Mouse (Mus musculus) hindbrain, embryonic 13.5 days (tissue): ENCODE measurements around the gene Enpp6. TPM values are rescaled to one million over a fixed set of nuclear protein-coding genes. Genes with fewer than 3 reads are reported as not detected.

Source experiments
- ATAC-seq: fragments of 200-750 bp; cut with Nextera tagmentation; 2 replicates; pipeline ENCODE4 v1.8.0; 2017; ENCODE audit warnings: moderate TSS enrichment; ENCODE audit not compliant: low FRiP score
- H3K27ac ChIP-seq: fragments of 300-500 bp; sonication (generic); 2 replicates; pipeline ENCODE4 v1.5.1; 2015; ENCODE audit warnings: inconsistent platforms, mild to moderate bottlenecking, moderate library complexity
- H3K27me3 ChIP-seq: fragments of 300-500 bp; sonication (generic); 2 replicates; pipeline ENCODE4 v1.6.1; 2015; ENCODE audit warnings: mild to moderate bottlenecking, inconsistent platforms
- H3K36me3 ChIP-seq: fragments of 300-500 bp; sonication (generic); 2 replicates; pipeline ENCODE4 v1.6.1; 2015; ENCODE audit warnings: mild to moderate bottlenecking, inconsistent platforms
- H3K4me1 ChIP-seq: fragments of 300-500 bp; sonication (generic); replicated peaks from 2 replicates; pipeline ENCODE4 v1.6.1; 2015; ENCODE audit warnings: inconsistent platforms
- H3K4me2 ChIP-seq: fragments of 300-500 bp; sonication (generic); 2 replicates; pipeline ENCODE4 v1.6.1; 2015; ENCODE audit warnings: inconsistent platforms, mild to moderate bottlenecking, moderate library complexity
- H3K4me3 ChIP-seq: fragments of 300-500 bp; sonication (generic); 2 replicates; pipeline ENCODE4 v1.5.1; 2015; ENCODE audit warnings: mild to moderate bottlenecking, inconsistent platforms
- H3K9ac ChIP-seq: fragments of 300-500 bp; sonication (generic); 2 replicates; pipeline ENCODE4 v1.6.1; 2015; ENCODE audit warnings: mild to moderate bottlenecking, inconsistent platforms
- H3K9me3 ChIP-seq: fragments of 300-500 bp; sonication (generic); 2 replicates; pipeline ENCODE4 v1.6.1; 2016; ENCODE audit warnings: inconsistent platforms
- WGBS: fragments of 180-500 bp; shearing (Covaris S2); methylation state at CpG from one replicate; pipeline ENCODE4 v1.1.7; 2015; 5-methylcytosine and 5-hydroxymethylcytosine counted together
- polyA plus RNA-seq: library from polyadenylated mRNA; unstranded; fragments of >200 nt; fragmentation: Nextera tagmentation; extraction: Ambion mirVana; gene quantifications from 2 replicates; pipeline ENCODE4 v1.2.1, GENCODE M21; 2015

The Enpp6 gene
- 0.18 and 0.34 TPM in 2 replicates for polyA plus RNA-seq

DNA sequence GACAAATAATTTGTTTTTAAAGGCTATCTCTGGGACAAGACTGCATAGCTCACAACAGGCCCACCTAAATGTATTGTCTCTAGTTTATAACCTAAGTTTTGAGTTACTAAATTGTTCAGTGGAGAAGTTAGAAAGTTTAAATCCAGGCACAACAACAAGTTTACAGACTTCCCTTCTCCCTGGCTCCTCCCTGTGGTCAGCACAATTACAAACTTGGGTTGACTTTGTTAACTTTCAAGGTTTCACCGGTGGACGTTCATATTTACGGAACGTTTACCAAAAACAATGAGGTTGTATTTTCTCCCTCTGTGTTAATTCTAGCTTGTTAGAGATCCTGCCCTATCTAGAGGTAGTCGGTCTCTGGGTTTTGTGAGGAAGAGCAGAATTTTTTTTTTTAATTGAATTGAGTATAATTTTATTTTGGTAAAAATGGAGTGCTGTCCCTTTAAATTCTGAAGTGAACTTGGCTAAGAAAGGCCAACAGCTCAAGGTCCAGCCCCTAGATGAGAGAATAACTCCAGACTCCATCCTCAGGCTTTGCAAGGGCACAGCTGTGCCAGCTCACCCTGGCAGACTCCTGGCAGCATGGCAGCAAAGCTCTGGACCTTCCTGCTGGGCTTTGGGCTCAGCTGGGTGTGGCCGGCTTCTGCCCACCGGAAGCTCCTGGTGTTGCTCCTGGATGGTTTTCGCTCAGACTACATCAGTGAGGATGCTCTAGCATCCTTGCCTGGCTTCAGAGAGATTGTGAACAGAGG, at the start of gene Enpp6:
Gene Enpp6, plus strand, starts transcription at position 502 of the 755 bp plus-strand sequence.
- H3K9me3 ChIP-seq = no peaks in the 10 kb centered on the region
- no peaks in the 10 kb centered on the region for H3K27me3 ChIP-seq
- H3K36me3 ChIP-seq = no peaks in the 10 kb centered on the region
- H3K4me3 ChIP-seq = no peak within 1 kb of the TSS
- ATAC-seq = no peak
- H3K4me1 ChIP-seq = peaks cover 9% of the 10 kb centered on the region
- no peak within 1 kb of the TSS for H3K9ac ChIP-seq
- WGBS = 84% methylated on average over 8 of the region's 8 CpGs
- H3K27ac ChIP-seq = no peak within 1 kb of the TSS
- H3K4me2 ChIP-seq = no peak within 1 kb of the TSS

DNA sequence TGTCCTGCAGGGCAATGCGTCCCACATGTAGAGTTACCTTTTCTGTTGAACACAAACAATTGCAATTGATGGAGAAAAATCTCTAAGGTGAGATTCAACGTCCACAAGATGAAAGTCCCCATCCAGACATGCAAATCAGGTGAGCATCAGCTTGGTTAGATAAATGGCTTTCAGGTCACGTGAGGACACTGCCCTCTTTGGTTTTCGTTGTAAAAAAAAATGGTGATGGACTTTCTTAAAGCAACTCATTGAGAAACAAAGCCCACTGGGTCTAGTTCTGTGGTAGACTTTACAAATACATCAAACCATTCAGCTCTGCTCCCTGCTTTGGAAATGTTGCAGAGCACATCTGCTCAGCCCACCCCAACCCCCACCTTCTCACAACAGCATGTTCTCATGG, 48.5 kb upstream of the Enpp6 start:
- H3K4me1 ChIP-seq = peaks cover 3% of the 10 kb centered on the region; the same call in 1 of the 2 replicates

DNA sequence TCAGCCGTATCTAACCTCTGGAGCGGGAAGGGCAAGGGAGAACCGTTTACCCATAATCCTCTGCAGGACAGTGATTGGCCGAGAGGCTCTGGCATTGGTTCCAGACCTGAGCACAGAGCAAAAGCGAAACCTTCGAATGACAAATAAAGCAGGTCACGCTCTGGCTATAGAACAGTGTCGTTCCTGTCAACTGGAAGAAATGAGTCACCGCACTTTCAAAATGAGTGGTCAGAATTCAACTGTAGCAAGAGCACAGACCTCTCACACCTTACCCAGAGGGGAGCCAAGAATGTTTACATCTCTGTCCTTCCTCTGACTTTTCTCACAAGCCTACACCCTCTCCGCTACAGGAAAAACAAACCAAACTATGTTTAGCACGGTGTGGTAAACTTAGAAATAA, 45.4 kb upstream of the Enpp6 start:
- no peak overlapping the region for H3K4me2 ChIP-seq
- ATAC-seq = no peak
- H3K27ac ChIP-seq = no peak overlapping the region
- no peaks in the 10 kb centered on the region for H3K27me3 ChIP-seq
- H3K36me3 ChIP-seq = no peaks in the 10 kb centered on the region
- WGBS = 61% methylated on average over 11 of the region's 11 CpGs
- H3K4me3 ChIP-seq = no peak overlapping the region
- no peaks in the 10 kb centered on the region; the same call in 1 of the 2 replicates for H3K9me3 ChIP-seq
- H3K9ac ChIP-seq = no peak overlapping the region
- no peaks in the 10 kb centered on the region; the same call in 1 of the 2 replicates for H3K4me1 ChIP-seq

More for the DNA sequence above, 48.5 kb upstream of the Enpp6 start:
- no peak for ATAC-seq
- H3K27me3 ChIP-seq = no peaks in the 10 kb centered on the region
- H3K9ac ChIP-seq = no peak overlapping the region
- WGBS = 76% methylated on average over 4 of the region's 4 CpGs
- H3K4me2 ChIP-seq = no peak overlapping the region
- H3K4me3 ChIP-seq = no peak overlapping the region
- H3K9me3 ChIP-seq = no peaks in the 10 kb centered on the region; the same call in 1 of the 2 replicates
- no peak overlapping the region for H3K27ac ChIP-seq
- H3K36me3 ChIP-seq = no peaks in the 10 kb centered on the region

DNA sequence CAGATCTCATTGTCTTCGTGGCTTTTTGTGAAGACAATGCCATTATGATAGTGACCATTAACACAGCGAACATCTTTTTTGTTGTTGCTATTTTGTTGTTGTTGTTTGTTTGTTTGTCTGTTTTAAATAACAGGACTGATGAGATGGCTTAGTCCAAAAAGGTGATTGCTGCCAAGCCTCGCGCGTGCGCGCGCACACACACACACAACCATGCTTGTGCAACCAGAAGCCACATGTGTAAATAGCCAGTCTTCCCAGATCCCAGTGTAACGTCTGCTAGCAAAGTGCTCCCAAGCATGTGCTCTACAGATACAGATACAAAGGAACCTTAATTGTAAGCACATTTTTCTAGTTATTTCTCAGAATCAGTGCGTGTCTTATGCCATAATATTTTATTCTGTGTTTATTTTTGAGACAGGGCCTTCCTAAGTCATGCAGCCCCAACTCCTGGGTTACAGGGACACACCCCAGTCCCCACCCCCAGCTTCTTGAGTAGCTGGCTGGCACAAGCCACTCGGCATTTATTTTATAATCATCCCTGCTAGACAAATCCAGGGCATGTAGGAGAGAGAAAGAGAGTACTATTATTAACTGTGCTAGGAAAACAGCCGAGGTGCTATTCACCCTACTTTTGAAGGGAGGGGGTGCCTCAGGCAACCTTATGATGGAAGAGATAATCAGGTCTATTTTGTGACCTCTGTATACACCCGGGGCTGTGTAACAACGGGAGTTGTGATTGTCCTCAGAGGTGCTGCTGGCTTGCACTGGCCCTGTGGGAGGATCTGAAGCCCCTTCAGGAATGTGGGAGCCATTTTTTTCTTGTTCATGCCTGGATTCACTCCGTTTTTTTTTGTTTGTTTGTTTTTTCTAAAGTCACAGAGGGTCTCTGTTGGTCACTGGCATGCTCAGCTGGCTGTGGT, 44.7 kb upstream of the Enpp6 start:
- Histone ChIP-seq H3K9ac (no peak overlapping the region), H3K27ac (no peak overlapping the region), H3K4me1 (no peaks in the 10 kb centered on the region; the same call in 1 of the 2 replicates), H3K36me3 (no peaks in the 10 kb centered on the region), H3K4me3 (no peak overlapping the region), H3K27me3 (no peaks in the 10 kb centered on the region), H3K4me2 (no peak overlapping the region), H3K9me3 (no peaks in the 10 kb centered on the region; the same call in 1 of the 2 replicates)
- WGBS = 71% methylated on average over 15 of the region's 15 CpGs
- ATAC-seq = no peak

DNA sequence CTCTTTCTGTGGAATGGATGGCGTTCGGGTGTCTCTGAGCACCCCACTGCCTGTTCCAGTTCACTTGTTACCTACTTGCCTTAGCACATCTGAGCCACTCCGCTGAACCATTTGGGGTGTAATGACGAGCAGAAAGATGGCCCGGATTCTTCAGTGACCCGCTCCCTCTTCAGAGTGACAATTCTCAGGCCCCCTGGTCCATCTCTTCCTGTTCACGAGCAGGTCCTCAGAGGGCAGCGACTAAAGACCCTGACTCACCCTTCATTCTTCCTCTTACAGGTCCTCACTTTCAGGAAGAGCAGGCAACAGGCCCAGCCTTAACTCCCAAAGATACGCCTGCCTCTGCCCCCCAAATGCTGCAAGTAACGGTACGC, 44.0 kb upstream of the Enpp6 start:
- Histone ChIP-seq H3K36me3 (no peaks in the 10 kb centered on the region), H3K9me3 (no peaks in the 10 kb centered on the region; the same call in 1 of the 2 replicates), H3K27ac (no peak overlapping the region), H3K4me1 (no peaks in the 10 kb centered on the region; the same call in 1 of the 2 replicates), H3K9ac (no peak overlapping the region), H3K4me2 (no peak overlapping the region), H3K27me3 (no peaks in the 10 kb centered on the region), H3K4me3 (no peak overlapping the region)
- 79% methylated on average over 11 of the region's 11 CpGs for WGBS
- no peak for ATAC-seq

DNA sequence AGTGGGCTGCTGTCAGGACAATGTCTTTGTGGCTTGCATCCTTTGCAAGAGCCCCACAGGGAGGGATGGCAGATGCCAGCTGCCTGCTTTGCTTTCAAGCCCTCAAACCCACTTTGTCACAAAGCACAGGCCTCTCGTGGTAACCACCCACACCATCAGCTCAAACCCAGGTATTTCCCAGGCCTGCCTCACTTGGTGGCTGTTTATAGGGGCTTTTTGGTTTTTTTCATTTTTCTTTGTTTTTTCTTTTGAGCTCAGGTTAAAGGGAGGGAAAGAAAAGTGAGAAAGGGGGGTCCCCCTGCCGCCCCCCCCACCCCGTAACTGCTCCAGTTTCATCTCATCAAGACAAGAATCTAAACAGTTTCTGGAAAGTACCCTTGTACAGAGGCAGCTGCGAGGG, 43.4 kb upstream of the Enpp6 start:
- no peaks in the 10 kb centered on the region for H3K27me3 ChIP-seq
- no peak overlapping the region for H3K4me2 ChIP-seq
- H3K36me3 ChIP-seq = no peaks in the 10 kb centered on the region
- WGBS = 84% methylated on average over 4 of the region's 4 CpGs
- H3K9me3 ChIP-seq = no peaks in the 10 kb centered on the region; the same call in 1 of the 2 replicates
- H3K4me1 ChIP-seq = peaks cover 2% of the 10 kb centered on the region; the same call in 1 of the 2 replicates
- H3K4me3 ChIP-seq = no peak overlapping the region
- no peak overlapping the region for H3K27ac ChIP-seq
- ATAC-seq = no peak
- no peak overlapping the region for H3K9ac ChIP-seq

DNA sequence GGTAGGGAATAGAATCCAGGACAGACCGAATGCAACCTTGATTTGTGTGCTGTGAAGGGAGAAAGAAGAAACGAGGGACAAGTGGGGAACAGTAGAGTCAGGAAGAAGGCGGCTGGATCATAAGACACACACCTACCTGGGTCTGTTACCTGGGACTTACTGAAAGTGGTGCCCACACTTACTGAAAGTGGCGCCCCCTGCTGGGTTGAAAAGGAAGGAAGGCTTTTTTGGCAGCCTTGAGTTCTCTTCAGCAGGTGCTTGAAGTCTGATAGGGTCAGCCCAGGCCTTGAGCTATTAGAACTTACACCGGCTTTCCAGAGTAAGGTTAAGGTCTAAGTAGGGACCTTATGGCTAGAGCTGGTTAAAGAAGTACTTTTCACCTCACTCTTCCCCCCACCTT, 40.5 kb upstream of the Enpp6 start:
- Histone ChIP-seq H3K4me2 (no peak overlapping the region), H3K9ac (no peak overlapping the region), H3K27ac (no peak overlapping the region), H3K27me3 (no peaks in the 10 kb centered on the region), H3K9me3 (no peaks in the 10 kb centered on the region), H3K4me3 (no peak overlapping the region), H3K4me1 (peaks cover 5% of the 10 kb centered on the region; the same call in 1 of the 2 replicates), H3K36me3 (no peaks in the 10 kb centered on the region)
- no peak for ATAC-seq
- WGBS = 77% methylated on average over 5 of the region's 5 CpGs

DNA sequence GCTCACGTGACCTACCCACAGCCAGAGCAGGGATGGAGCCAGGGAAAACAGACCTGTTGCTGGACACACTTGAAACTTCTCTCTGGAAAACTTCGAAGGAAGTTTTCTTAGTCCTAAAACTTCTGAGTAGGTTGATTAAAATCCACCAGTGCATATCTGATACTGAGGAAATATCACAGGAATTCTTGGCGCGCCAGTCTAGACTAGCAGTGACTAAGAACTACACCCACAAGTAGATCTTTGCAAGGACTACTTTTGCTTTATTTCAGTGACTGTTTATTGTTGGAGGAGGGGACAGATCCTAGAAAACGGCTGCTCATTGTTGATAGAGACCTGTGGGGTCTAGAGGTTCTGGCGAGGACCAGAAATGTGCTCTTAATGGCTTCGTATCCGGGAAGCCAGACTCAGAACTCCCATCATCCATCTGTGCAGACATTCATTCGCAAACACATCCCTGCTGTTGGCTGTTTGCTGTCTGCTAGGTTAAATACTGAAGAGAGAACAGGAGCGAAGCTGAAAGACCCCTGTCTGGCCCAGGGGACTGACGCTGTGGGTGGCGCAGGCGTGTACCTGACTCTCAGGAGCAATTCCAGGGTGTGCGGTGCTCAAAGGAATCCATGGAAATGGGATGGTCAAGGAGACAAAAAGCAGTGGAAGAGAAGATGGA, 38.5 kb upstream of the Enpp6 start:
- H3K4me2 ChIP-seq = no peak overlapping the region
- no peaks in the 10 kb centered on the region for H3K36me3 ChIP-seq
- no peaks in the 10 kb centered on the region for H3K27me3 ChIP-seq
- no peak overlapping the region for H3K27ac ChIP-seq
- WGBS = 78% methylated on average over 14 of the region's 14 CpGs
- H3K9me3 ChIP-seq = no peaks in the 10 kb centered on the region
- ATAC-seq = no peak
- no peak overlapping the region for H3K9ac ChIP-seq
- H3K4me3 ChIP-seq = no peak overlapping the region
- 0 out of 2 replicates have a peak, but pooled peaks cover 5% of the 10 kb centered on the region for H3K4me1 ChIP-seq

DNA sequence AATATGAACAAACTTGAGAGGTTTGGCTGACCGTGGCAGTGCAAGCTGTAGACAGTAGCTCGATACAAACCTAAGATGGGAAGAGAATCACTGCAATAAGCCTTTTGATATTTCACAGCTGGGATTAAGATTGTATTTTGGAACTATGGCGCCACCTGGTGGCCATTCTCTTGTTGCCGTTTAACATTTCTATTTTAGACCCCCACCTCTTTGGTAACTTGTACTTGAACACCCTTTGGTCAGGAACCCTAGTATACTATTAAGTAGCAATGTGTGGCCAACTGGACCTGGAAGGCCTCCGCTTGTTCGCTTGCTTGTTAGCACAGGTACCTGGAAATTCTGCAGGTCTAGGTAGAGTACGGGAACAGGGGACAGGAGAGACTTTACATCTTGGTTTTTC, 33.2 kb upstream of the Enpp6 start:
- ATAC-seq = peak; percentile 49
- H3K27me3 ChIP-seq = no peaks in the 10 kb centered on the region
- no peak overlapping the region for H3K4me3 ChIP-seq
- 19% methylated on average over 7 of the region's 7 CpGs for WGBS
- no peak overlapping the region for H3K27ac ChIP-seq
- H3K36me3 ChIP-seq = no peaks in the 10 kb centered on the region
- 0 out of 2 replicates have a peak, but pooled peaks cover 2% of the 10 kb centered on the region for H3K4me1 ChIP-seq
- no peak overlapping the region for H3K4me2 ChIP-seq
- H3K9me3 ChIP-seq = no peaks in the 10 kb centered on the region
- no peak overlapping the region for H3K9ac ChIP-seq

DNA sequence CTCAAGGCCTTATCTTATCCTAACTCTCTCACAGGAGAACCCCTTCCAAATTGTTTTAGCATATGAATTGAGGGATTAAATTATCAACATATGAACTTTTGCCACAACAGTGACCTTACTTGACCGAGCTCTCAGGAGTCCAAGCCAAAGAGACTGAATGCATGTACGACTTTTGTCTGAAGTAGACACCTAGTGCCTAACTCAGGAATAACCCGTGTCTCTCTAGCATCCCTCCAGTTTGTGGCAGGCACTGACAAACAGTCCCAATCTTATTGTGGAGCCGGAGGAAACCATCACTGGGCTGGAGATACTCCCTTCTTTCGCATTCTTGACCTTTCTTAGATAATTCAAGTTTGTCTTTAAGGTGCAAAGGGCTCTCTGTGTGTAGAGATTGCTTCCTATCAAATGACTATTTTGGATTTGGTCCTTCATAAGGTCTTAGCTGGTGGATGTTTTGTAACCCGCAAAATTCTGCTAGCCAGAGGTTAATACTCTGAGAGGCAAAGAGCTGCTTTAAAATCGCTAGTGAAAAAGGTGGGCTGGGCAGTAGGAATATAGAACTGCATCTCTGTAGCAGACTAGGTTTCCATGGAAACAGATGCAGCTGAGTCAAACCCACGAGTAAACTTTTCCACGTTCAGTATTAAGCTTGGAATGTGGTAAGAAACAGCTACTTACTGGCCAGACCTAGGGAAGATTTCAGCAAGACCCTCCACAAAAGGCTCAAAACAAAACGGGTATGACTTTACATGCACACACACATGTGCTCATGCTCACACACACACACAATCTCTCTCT, 23.9 kb upstream of the Enpp6 start:
- H3K4me3 ChIP-seq = no peak overlapping the region
- no peak overlapping the region for H3K27ac ChIP-seq
- no peak for ATAC-seq
- H3K27me3 ChIP-seq = no peaks in the 10 kb centered on the region
- no peaks in the 10 kb centered on the region for H3K36me3 ChIP-seq
- no peak overlapping the region for H3K4me2 ChIP-seq
- 48% methylated on average over 10 of the region's 10 CpGs for WGBS
- H3K9ac ChIP-seq = no peak overlapping the region
- H3K4me1 ChIP-seq = peaks cover 9% of the 10 kb centered on the region
- no peaks in the 10 kb centered on the region for H3K9me3 ChIP-seq

DNA sequence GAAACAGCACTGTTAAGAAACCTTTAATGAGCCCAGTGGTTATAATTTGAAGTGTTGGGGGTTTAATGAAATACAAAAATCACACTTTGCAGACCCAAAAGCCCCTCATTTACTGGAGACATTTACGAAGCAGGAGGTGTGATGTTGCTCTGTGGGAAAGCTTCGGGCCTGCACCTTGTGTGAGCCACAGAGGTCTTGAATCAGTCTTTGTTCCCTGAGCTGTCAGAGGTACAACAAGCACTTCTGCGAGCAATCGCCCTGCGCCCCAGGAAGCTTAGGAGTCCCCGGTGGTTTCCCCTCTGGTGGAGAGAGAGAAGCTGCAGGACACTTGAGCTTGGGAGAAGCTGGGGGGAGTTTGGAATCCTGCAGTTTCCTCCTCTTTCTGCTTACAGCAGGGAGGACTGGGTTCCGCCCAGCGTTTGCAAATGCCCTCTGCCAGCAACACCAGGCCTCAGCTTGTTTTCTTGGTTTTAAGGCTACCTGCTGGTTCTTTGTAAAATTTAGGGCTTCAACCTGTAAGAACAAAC, 23.0 kb upstream of the Enpp6 start:
- Histone ChIP-seq H3K9me3 (no peaks in the 10 kb centered on the region), H3K4me1 (peaks cover 9% of the 10 kb centered on the region), H3K9ac (no peak overlapping the region), H3K36me3 (no peaks in the 10 kb centered on the region), H3K4me3 (no peak overlapping the region), H3K27me3 (no peaks in the 10 kb centered on the region), H3K27ac (no peak overlapping the region), H3K4me2 (no peak overlapping the region)
- ATAC-seq = no peak
- WGBS = 33% methylated on average over 8 of the region's 8 CpGs
